Mouse (Mus musculus): ENCODE results near the gene Dennd1c.

Gene Dennd1c

DNA sequence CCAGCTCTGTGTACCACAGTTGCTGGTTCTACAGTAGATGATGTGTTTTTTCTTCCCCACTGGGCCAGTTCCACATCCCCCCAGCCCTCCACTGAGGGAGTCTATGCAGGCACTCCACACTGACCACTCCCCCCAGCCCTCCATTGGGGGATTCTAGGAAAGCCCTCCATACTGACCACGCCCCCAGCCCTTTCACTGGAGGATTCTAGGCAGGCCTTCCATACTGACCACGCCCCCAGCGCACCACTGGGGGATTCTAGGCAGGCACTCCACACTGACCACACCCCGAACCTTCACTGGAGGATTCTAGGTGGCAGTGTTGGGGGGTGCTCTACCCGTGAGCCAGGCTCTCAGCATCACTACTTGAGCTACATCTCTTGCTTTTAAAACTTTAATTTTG lies 30.9 kb downstream of the Dennd1c start:
- peak; percentile 31 for DNase-seq (ENCODE audit: low read depth)

DNA sequence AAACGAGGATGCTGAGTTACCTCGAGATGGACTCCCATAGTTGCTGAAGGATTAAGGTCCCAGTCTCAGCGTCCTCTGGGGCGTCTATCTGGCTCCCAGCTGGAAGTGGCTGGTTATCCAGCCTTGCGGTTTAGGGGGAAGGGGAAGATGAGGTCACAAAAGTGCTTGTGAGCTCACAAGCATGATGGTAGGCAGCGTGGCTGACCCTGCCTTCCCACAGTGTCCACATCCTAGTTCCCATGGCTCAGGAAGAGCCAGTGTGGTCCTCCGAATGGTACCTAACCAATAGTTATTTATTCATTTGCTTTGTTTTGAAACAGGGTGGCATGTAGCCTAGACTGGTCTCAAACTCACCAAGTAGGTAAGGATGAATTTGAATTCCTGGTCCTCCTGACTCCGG lies 36.8 kb downstream of the Dennd1c start, which contains the start of gene Slc25a41:
Gene Slc25a41, minus strand, starts transcription at position 101 of the 400 bp plus-strand sequence.
- DNase-seq (ENCODE audit: low read depth): no peak

DNA sequence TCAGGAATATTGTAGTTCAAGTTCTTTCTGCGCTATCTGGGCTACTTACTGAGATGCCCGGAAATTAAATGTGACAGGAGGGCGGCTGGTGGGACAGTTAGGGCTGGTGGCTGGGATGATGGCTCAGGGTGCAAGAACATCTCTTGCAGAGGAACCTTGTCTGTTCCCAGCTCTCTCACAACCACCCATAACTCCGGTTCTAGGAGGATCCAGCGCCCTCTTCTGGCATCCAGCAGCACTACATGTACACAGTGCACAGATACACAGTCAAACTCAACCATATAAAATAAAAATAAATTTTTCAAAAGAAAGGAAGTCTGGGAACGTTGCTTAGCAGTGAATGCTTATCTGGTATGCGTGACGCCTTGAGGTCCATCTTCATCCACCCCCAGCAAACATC lies 39.3 kb downstream of the Dennd1c start:
- DNase-seq (ENCODE audit: low read depth): no peak

DNA sequence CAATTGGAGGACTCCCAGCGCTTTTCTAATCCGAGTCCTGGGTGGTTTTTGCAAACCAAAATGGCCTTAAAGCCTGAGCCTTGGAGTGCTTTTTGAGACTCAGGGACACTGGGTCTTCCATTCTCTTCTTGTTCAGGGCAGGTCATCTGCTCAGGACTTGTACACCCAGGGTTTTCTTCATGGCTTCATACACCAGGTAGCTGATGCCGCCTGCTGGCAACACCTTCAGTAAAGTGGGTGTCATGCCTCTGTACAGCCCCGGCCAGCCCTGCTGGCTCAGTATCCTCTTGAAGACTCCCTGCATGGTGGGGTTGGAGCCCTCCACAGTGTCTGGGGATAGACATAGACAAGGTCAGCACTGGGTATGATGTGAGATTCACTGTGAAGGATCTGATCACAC lies 45.5 kb downstream of the Dennd1c start:
- DNase-seq (ENCODE audit: low read depth): no peak

DNA sequence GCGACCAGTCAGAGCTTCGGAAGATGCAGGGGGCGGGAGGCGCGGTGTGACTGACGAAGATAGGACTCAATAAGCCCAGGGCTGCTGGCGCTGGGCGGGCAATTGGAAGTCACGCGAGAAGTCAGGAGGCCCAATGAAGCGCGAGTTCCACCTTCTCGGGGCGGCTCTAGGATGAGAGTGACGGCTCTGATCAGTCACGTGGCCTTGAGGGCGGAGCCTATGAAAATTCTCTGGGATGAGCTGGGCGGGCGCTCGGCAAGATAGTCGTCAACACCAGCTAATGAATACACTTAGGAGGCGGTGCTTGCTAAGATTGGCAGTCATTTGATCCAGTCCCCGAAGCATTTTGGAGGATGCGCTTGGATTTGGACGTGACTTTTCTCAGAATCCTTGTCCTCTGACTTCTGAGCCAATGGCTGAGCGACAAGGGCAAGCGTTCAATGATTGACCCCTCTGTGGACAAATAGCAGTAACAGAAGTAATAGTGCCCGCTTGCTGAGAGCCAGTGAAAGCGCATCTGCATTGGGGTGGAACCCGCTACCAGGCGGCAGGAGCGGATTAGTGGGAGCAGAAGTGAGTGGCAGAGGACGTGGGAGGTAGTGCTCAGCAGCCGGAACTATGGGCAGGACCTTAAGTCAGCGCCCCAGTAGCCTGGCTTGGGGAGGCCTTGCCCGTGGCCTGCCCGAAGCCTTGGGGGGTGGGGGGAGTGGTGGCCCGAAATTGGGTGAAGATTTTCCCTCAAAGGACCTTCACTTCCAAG lies 46.5 kb downstream of the Dennd1c start:
- peak; percentile 100 for DNase-seq (ENCODE audit: low read depth)

DNA sequence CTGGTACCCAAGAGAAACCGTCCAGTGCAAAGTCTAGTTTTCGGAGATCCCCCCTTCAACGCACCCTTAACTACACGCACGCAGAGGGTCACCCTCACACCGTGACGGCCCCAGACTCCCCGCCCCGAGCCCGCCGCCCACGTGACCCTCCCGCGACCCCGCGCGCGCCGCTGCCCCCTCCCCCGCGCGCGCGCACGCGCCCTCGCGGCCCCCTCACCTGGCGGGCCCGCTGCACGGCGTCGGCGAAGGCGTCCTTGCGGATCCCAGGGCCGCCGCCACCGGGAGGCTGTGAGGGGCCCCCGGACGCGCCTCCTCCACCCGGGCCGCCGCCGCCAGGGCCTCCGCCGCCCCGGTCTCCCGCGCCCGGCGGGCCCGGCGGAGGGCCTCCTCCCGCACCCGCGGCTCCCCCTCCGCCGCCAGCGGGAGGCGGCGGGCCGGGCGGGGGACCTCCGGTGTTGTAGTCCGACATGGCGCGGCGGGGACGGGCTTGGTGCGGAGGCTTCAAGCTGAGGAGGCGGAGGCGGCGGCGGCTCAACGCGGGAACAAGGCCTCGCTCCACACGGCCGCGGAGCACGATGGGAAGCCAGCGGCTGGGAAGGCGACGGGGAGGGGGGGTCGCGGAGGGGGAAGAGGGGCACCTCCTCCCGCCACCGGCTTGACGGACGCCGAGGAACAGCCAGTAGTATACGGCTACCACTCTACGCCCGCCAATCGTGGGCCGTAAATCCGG lies 47.2 kb downstream of the Dennd1c start, which contains the start of gene Khsrp:
Gene Khsrp, minus strand, starts transcription at position 592 of the 730 bp plus-strand sequence.
- DNase-seq (ENCODE audit: low read depth): peak; percentile 52

DNA sequence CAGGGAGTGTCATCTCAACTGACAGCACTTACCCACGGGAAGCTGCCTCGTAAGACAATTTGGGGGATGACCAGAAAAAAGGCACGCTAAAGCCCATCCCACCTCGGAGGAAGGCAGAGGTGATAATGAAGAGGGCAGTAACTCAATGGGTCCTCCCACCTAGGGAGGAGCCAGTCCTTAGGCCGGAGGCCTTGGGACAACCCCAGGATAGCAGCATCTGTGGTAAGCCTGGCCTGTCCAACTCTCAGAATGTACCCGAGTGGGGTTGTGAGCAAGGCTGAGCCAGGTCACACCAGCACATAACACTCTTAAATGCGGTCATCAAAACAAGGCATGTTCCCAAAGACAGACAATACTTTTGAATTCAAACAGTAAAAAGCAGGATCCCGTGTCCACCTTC lies 48.6 kb downstream of the Dennd1c start:
- DNase-seq (ENCODE audit: low read depth): peak; percentile 63

DNA sequence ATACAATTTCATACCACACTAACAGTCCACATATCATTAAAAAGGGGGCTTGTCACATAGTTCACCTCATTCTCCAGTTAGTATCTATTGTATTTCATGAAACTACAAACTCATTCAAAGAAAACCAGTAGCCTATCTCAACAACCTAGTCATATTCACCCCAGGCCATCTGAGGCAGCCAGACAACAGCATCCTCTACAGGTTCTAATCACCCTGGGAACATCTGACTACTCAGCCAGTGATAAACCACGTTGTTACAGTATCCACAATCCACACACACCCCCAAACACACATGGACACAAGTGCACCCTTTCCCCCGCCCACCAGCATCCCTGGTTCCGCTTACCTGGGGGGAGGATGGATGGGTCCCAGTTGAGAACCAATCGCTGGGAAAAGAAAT lies 50.8 kb downstream of the Dennd1c start:
- no peak for DNase-seq (ENCODE audit: low read depth)

DNA sequence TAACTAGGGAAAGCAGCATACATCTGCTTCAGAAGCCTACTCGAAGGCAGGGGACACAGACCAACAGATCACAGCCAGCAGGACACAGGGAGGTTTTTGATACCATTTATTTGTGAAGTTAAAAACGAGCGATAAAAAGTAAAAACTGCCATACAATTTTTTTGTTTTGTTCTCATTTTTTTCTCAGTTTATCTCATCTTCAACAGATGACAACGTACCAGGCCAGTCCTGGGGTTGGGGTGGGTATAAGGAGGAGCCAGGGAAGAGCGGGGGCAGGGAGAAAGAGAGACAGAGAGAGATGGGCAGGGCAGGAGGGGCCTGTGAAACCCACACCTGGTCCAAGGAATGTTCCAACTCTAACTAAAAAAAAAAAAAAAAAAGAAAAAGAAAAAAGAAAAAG lies 57.4 kb downstream of the Dennd1c start:
- no peak for DNase-seq (ENCODE audit: low read depth)

DNA sequence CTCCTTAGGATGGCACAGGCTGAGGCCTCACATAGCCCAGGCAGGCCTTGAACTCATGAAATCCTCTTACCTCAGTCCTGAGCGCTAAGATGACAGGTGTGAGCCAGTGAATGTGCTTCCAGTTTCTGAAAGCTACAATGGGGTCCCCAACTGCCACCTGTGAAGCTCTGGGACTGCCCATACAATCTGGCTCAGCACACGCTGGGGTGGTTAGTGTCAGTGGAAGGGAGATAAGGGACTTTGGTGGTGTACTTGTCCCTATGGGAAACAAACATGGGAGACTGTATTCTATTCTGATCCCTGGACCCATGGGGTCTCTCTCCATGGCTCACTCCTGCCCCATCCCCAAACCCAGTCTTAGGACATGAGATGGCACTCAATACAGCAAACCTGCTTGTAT lies 58.6 kb downstream of the Dennd1c start:
- DNase-seq (ENCODE audit: low read depth): no peak

Measured in NIH3T3 (cell line).